16 mouse cellular contexts compared by ENCODE assay signal in the genomic region with DNA sequence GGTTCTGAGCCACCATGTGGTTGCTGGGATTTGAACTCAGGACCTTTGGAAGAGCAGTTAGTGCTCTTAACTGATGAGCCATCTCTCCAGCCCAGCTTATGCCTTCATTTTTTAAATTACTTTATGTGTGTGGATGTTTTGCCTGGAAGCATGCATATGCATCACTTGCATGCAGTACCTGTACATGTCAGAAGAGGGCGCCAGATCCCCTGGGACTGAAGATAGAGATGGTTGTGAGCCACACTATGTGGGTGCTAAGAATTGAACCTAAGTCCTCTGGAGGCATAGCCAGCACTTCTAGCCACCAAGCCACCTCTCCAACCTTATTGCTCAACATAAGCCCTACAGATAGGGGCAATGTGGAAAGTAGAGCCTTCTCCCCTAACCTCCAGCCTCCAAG. TPM values are rescaled to one million over a fixed set of nuclear protein-coding genes. Genes with fewer than 3 reads are reported as not detected.
DNase-seq lines count a peak whose midpoint lies in the region; TF ChIP-seq lines count a peak whose summit lies in the region.
"Had no signal": no experiment of that assay in that cellular context is flagged by ENCODE, and none has a peak within 500 bp of the region (broad histone marks: within the 10 kb centered on the region; RNA-seq: fewer than 3 reads in every experiment).

No protein-coding gene starts in this region.

- no peak for DNase-seq in layer of hippocampus, adult 2 months (ENCODE audit: low spot score in 2 of 2)
- no peak for DNase-seq in layer of hippocampus, adult 8-10 months (ENCODE audit: low spot score in 2 of 2)
- DNase-seq in urinary bladder, postnatal 14 days (ENCODE audit: low spot score), result peak; percentile 16
- DNase-seq in urinary bladder, postnatal 4 days (ENCODE audit: low spot score in 2 of 2), result no peak
- DNase-seq in thymus, postnatal 4 days, result peak; percentile 72
- no peak for DNase-seq in heart, adult 11 months
- no peak for DNase-seq in cerebellum, adult 9-11 months
- DNase-seq: gastrocnemius, postnatal 36 days; heart, postnatal 4 days; right cerebral cortex, adult 18-20 months had no signal

- TF ChIP-seq CTCF in layer of hippocampus, adult 2 months (conservative IDR thresholded peaks at IDR 0.05), result peak; percentile 68
- 0 out of 2 replicates have a peak, but pooled peaks have one; percentile 23 for TF ChIP-seq CTCF in bone marrow macrophage, adult 2 months (IDR thresholded peaks at IDR 0.05; ENCODE audit: low read depth, low read length)

- H3K4me1 ChIP-seq in bone marrow macrophage, adult 2 months (ENCODE audit: control insufficient read depth, insufficient read depth, low read length), result peaks cover 3% of the 10 kb centered on the region; the same call in 1 of the 2 replicates

- TF ChIP-seq POLR2A in bone marrow macrophage, adult 2 months (IDR thresholded peaks at IDR 0.05; ENCODE audit: borderline replicate concordance, low read depth, low read length), result no peak

- no peak overlapping the region for H3K27ac ChIP-seq in layer of hippocampus, adult 2 months
- H3K27ac ChIP-seq in bone marrow macrophage, adult 2 months (ENCODE audit: insufficient read depth, low read depth, low read length), result no peak overlapping the region
- H3K27ac ChIP-seq: lung, embryonic 15.5 days had no signal

- no peak overlapping the region for H3K4me3 ChIP-seq in layer of hippocampus, adult 2 months
- H3K4me3 ChIP-seq in bone marrow macrophage, adult 2 months (ENCODE audit: insufficient read depth, low read length), result no peak overlapping the region
- H3K4me3 ChIP-seq: lung, embryonic 15.5 days; myocyte had no signal

RNA-seq across cellular contexts. Expression of gene Tha1, which starts 42.1 kb away (rescaled TPM):
- total RNA-seq in layer of hippocampus, adult 2 months (2021), result 1 to 10 TPM; 4.7 to 5.3 TPM
- total RNA-seq in layer of hippocampus, adult 8-10 months (2022), result 1 to 10 TPM; 3.1 to 5.9 (median 5.6) TPM
- polyA plus RNA-seq in bone marrow macrophage, adult 2 months (2012; ENCODE audit: insufficient read depth, insufficient read length, missing spikeins), result 2.8 and 4.5 TPM in 2 replicates

RNA-seq across cellular contexts. Expression of gene Socs3, which starts 54.5 kb away (rescaled TPM):
- total RNA-seq in layer of hippocampus, adult 2 months (2021), result 1 to 10 TPM in 1 of 2 experiments, under 1 TPM in 1; 0.92 to 1.3 TPM
- 1 to 10 TPM in 3 of 4 experiments, under 1 TPM in 1; 0.81 to 7.9 (median 3.3) TPM for total RNA-seq in layer of hippocampus, adult 8-10 months (2022)
- 6.9 and 7.1 TPM in 2 replicates for polyA plus RNA-seq in bone marrow macrophage, adult 2 months (2012; ENCODE audit: insufficient read depth, insufficient read length, missing spikeins)

RNA-seq across cellular contexts. Expression of gene Tmem235, which starts 54.8 kb away (rescaled TPM):
- total RNA-seq in layer of hippocampus, adult 2 months (2021), result not detected
- total RNA-seq in layer of hippocampus, adult 8-10 months (2022), result under 1 TPM in 1 of 4 experiments, not detected in 3; 0.24 TPM
- not detected in 2 replicates for polyA plus RNA-seq in bone marrow macrophage, adult 2 months (2012; ENCODE audit: insufficient read depth, insufficient read length, missing spikeins)
- total RNA-seq: gastrocnemius, postnatal 36 days; left cerebral cortex, adult 18-20 months had no signal
- polyA plus RNA-seq: kidney, embryonic 14.5 days; lung, embryonic 15.5 days; myocyte; stomach, embryonic 16.5 days had no signal

Comparison
In these comparisons a context has a peak if more than half of its experiments do, and no peak if none do; other contexts are left out.
1. DNase-seq: peak in urinary bladder, postnatal 14 days (single experiment) and thymus, postnatal 4 days (single experiment); none in layer of hippocampus, adult 2 months (0 of 2), layer of hippocampus, adult 8-10 months (0 of 2), urinary bladder, postnatal 4 days (0 of 2), heart, adult 11 months (single experiment) and cerebellum, adult 9-11 months (single experiment).